Mouse (Mus musculus): ENCODE measurements around the gene Abhd6.

The Abhd6 gene

DNA sequence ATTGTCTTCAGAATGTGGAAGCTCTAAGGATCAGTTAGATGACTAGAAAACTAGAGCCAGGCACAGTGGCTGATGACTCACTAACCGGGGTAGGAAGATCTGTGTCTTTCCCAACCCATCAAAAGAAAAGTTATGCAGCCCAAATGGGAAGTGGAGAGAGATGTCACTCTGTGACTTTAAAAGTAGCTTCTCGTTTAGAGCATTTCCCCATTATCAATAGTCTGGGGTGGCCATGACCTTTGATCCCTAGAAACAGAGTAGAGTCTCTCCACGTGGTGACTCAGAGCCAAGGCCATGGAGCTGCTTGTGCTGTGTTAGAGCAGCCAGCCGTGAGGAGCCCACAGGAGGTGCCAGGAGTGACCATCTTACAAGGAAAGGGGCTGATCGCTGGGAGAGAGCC is 90.7 kb downstream of the Abhd6 start:
- Histone ChIP-seq H3K36me3 (ENCODE audit: control insufficient read depth, insufficient read depth, low read length, poor library complexity, severe bottlenecking) (peaks cover 2% of the 10 kb centered on the region; the same call in 1 of the 2 replicates), H3K27me3 (ENCODE audit: control insufficient read depth, insufficient read depth, low read length, poor library complexity, severe bottlenecking) (no peaks in the 10 kb centered on the region; the same call in 1 of the 2 replicates)
- no peak for DNase-seq (ENCODE audit: low read depth, low spot score)

DNA sequence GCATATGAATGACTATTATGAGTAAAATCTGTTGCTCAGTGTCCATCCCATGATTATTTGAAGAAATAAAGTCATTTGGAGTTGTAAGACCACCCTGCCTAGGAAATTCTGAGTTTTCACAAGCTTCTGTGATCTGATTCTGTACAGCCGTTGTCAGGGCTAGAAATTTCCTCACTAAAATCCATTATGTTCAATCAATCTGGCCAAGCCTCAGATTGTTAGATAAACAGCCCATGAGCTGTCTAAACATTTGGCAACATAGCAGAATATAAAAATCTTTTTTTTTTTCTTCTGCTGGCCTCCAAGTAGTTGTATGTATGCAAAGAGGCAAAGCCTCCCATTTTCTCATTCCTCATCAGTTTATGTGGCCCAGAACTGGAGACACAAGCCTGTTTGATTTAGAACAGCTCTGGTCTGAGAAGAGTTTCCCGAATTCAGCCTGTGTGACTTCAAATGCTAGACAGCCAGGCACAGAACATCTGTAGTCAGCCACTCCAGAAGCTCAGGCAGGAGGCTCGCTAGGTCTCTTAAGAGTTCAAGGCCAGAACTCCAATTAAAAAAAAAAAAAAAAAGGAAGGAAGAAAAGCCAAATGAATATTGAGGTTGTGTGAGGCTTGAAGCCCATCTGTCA is 92.3 kb downstream of the Abhd6 start:
- no peak for DNase-seq (ENCODE audit: low read depth, low spot score)
- Histone ChIP-seq H3K36me3 (ENCODE audit: control insufficient read depth, insufficient read depth, low read length, poor library complexity, severe bottlenecking) (peaks cover 2% of the 10 kb centered on the region; the same call in 1 of the 2 replicates), H3K27me3 (ENCODE audit: control insufficient read depth, insufficient read depth, low read length, poor library complexity, severe bottlenecking) (no peaks in the 10 kb centered on the region; the same call in 1 of the 2 replicates)

DNA sequence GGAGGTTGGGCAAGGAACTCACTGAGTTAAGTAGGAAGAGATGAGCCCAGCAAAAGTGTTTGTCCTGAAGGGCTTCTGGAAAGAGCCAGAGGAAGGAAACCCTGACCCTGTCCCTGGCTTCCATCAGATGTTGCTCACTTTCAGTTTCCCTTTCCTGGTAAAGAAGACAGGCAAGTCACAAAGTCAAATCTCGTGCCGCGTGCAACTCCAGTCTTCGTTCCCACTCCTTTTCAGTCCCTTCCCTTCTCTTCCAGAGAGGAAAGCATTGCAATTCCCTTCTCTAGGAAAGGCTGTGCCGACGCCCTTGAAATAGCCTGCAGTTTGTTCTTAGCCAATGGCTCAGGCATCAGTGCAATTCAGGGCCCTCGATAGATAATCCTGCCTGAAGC is 92.9 kb downstream of the Abhd6 start:
- H3K27me3 ChIP-seq (ENCODE audit: control insufficient read depth, insufficient read depth, low read length, poor library complexity, severe bottlenecking): no peaks in the 10 kb centered on the region; the same call in 1 of the 2 replicates
- DNase-seq (ENCODE audit: low read depth, low spot score): no peak
- peaks cover 2% of the 10 kb centered on the region; the same call in 1 of the 2 replicates for H3K36me3 ChIP-seq (ENCODE audit: control insufficient read depth, insufficient read depth, low read length, poor library complexity, severe bottlenecking)

DNA sequence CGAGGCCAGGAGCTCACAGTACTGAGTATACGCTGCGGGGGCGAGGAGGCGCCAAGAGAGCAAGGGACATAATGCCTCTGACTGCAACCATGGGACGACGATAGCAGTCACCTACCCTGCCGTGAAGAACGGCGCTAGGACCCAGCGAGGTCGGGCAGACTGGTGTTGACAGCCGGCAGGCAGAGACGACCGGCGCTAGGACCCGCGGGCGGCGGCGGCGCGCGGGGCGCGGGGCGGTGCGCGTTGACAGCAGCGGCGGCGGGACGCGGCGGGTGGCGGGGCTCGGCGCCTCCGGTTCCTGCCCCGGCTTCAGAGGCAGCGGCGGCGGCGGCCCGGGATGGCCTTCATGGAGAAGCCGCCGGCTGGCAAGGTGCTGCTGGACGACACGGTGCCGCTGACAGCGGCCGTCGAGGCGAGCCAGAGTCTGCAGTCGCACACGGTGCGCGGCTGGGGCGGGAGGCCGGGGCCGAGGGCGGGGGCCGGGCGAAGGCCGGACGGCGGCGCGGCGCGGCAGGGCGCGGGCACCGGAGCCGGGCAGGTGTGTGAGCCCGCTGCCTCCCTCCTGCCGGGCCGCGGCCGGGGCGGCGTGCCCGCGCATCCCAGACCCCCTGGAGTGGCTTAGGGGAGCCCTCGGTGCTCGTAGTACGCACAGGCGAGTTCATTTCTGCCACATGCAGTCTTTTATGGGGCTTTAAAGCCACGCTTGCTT is 95.4 kb downstream of the Abhd6 start, which contains the start of gene Pxk:
Gene Pxk (plus strand): TSS at position 234 of the 709 bp plus-strand sequence.
- DNase-seq (ENCODE audit: low read depth, low spot score): peak; percentile 87
- H3K36me3 ChIP-seq (ENCODE audit: control insufficient read depth, insufficient read depth, low read length, poor library complexity, severe bottlenecking): peaks cover 4% of the 10 kb centered on the region; the same call in 1 of the 2 replicates
- no peaks in the 10 kb centered on the region for H3K27me3 ChIP-seq (ENCODE audit: control insufficient read depth, insufficient read depth, low read length, poor library complexity, severe bottlenecking)

DNA sequence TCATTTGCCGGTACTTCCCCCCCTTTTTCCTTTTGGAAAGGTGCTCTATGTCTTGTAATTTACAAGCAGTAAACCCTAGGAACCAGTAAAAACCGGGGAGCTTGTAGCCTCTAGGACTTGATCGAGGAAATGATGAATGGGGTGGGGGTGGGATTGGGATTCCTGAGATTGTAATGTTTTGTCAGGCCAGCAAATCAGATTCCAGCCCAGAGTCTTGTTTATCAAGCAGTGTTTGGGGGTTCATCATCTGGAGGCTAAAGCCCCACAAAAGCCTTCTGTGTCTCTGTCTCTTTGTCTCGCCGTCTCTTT is 95.9 kb downstream of the Abhd6 start:
- H3K36me3 ChIP-seq (ENCODE audit: control insufficient read depth, insufficient read depth, low read length, poor library complexity, severe bottlenecking): peaks cover 4% of the 10 kb centered on the region; the same call in 1 of the 2 replicates
- H3K27me3 ChIP-seq (ENCODE audit: control insufficient read depth, insufficient read depth, low read length, poor library complexity, severe bottlenecking): no peaks in the 10 kb centered on the region
- no peak for DNase-seq (ENCODE audit: low read depth, low spot score)

DNA sequence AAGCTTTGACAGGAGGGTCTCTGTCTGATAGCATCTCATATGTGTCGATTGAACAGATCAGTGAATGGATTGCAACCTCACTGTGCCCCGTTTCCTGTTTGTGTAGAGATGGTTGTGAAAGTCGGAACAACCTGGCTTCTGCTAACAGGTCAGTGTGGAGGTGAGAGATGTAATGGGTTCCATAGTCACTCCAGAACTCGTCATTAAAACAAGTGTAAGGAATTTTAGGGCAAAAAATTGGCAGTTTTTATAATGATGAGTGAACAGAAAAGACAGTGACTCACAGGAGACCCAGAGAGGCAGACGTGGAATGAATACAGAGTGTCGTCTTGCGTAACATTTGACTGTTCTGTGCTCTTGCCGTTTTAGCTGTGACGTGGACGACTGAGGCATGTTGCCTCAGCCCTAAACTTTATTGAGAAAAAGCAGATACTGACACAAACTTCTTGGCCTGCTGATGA is 96.9 kb downstream of the Abhd6 start:
- H3K27me3 ChIP-seq (ENCODE audit: control insufficient read depth, insufficient read depth, low read length, poor library complexity, severe bottlenecking): no peaks in the 10 kb centered on the region
- peak; percentile 51 for DNase-seq (ENCODE audit: low read depth, low spot score)
- peaks cover 4% of the 10 kb centered on the region; the same call in 1 of the 2 replicates for H3K36me3 ChIP-seq (ENCODE audit: control insufficient read depth, insufficient read depth, low read length, poor library complexity, severe bottlenecking)

DNA sequence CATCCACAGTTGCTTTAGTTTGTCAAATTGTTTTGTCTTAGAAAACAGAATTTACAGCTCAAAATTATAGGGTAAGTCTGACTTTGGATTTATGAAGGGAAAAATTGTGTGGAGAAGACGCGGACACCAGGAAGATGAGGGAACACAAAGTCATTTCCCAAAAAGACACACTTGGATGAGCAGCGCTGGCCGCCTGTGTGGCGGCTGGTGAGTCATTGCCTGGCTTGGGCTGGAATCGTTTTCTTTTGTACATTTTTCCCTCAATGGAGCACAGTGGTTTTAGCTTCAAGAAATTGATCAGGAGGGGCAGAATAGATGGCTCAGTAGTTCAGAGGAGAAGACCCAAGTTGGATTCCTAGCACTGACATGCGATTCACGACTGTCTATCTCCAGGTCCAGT is 99.2 kb downstream of the Abhd6 start:
- DNase-seq (ENCODE audit: low read depth, low spot score): no peak
- peaks cover 11% of the 10 kb centered on the region for H3K36me3 ChIP-seq (ENCODE audit: control insufficient read depth, insufficient read depth, low read length, poor library complexity, severe bottlenecking)
- H3K27me3 ChIP-seq (ENCODE audit: control insufficient read depth, insufficient read depth, low read length, poor library complexity, severe bottlenecking): no peaks in the 10 kb centered on the region

DNA sequence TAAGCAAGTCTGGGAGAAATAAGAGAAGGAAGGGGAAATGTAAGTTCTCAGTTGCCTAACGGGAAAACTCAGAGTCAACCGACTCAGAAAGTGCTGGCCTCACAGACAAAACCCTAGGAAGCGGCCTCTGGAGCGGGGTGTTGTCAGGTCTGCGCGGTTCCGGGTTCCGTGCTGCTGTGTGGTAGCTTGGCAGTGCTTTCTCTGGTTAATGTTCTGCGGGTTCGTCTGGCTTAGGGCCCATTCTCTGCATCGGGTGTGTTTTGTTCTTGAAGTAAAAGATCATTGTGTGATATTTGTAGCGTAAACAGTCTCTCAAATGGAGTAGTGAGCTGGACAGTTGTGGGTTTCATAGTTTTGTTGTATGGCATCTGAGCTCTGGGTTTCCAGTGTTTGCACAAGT is 100.0 kb downstream of the Abhd6 start:
- Histone ChIP-seq H3K27me3 (ENCODE audit: control insufficient read depth, insufficient read depth, low read length, poor library complexity, severe bottlenecking) (no peaks in the 10 kb centered on the region), H3K36me3 (ENCODE audit: control insufficient read depth, insufficient read depth, low read length, poor library complexity, severe bottlenecking) (peaks cover 11% of the 10 kb centered on the region)
- no peak for DNase-seq (ENCODE audit: low read depth, low spot score)

Measured in splenic B cell, adult 2 months (primary cell).